Mouse (Mus musculus) kidney, postnatal 0 days (tissue): ENCODE measurements around the gene Hdac5. TPM values are rescaled to one million over a fixed set of nuclear protein-coding genes. Genes with fewer than 3 reads are reported as not detected.

Experiments
- ATAC-seq: fragments of 200-750 bp; cut with Nextera tagmentation; replicated peaks from 2 replicates; pipeline ENCODE4 v1.8.0; 2017; ENCODE audit warnings: low read depth, moderate number of reproducible peaks, moderate TSS enrichment, moderate library complexity; ENCODE audit not compliant: low FRiP score
- DNase-seq: peaks from one replicate; pipeline ENCODE4 v3.0.0-alpha.2; 2016; ENCODE audit warnings: low spot score
- H3K27ac ChIP-seq: fragments of 300-500 bp; sonication (generic); 2 replicates; pipeline ENCODE4 v1.5.1; 2014; ENCODE audit warnings: mild to moderate bottlenecking
- H3K27me3 ChIP-seq: fragments of 300-500 bp; sonication (generic); 2 replicates; pipeline ENCODE4 v1.6.1; 2014; ENCODE audit warnings: low read length, mixed read lengths; ENCODE audit not compliant: insufficient read depth
- H3K36me3 ChIP-seq: fragments of 300-500 bp; sonication (generic); 2 replicates; pipeline ENCODE4 v1.6.1; 2014; ENCODE audit warnings: low read length, mixed read lengths; ENCODE audit not compliant: insufficient read depth
- H3K4me1 ChIP-seq: fragments of 300-500 bp; sonication (generic); replicated peaks from 2 replicates; pipeline ENCODE4 v1.6.1; 2014; ENCODE audit warnings: antibody characterized with exemption, low read length, mixed read lengths; ENCODE audit not compliant: insufficient read depth
- H3K4me2 ChIP-seq: fragments of 300-500 bp; sonication (generic); 2 replicates; pipeline ENCODE4 v1.6.1; 2014; ENCODE audit warnings: mild to moderate bottlenecking, low read length, moderate library complexity, mixed read lengths
- H3K4me3 ChIP-seq: fragments of 300-500 bp; sonication (generic); replicated peaks from 2 replicates; pipeline ENCODE4 v1.5.1; 2014; ENCODE audit warnings: low read depth, low read length
- H3K9ac ChIP-seq: fragments of 300-500 bp; sonication (generic); 2 replicates; pipeline ENCODE4 v1.6.1; 2014; ENCODE audit warnings: low read depth, low read length
- H3K9me3 ChIP-seq: fragments of 300-500 bp; sonication (generic); replicated peaks from 2 replicates; pipeline ENCODE4 v1.6.1; 2016; ENCODE audit warnings: low read length, inconsistent platforms, mixed read lengths
- CTCF ChIP-seq: IDR thresholded peaks from 2 replicates; pipeline ENCODE4 v1.5.1; 2016; ENCODE audit warnings: antibody characterized with exemption, low read depth, mild to moderate bottlenecking, moderate library complexity
- WGBS: fragments of 180-500 bp; shearing (Covaris S2); extraction: QIAGEN DNeasy Blood & Tissue Kit; methylation state at CpG from one replicate; pipeline ENCODE4 v1.1.7; 2014; 5-methylcytosine and 5-hydroxymethylcytosine counted together
- polyA plus RNA-seq: library from polyadenylated mRNA; unstranded; fragments of >200 nt; fragmentation: Nextera tagmentation; extraction: Ambion mirVana; gene quantifications from 2 replicates; pipeline ENCODE4 v1.2.1, GENCODE M21; 2015

The Hdac5 gene
- polyA plus RNA-seq, 1 experiment from 2014 or later = 39.3 TPM

DNA sequence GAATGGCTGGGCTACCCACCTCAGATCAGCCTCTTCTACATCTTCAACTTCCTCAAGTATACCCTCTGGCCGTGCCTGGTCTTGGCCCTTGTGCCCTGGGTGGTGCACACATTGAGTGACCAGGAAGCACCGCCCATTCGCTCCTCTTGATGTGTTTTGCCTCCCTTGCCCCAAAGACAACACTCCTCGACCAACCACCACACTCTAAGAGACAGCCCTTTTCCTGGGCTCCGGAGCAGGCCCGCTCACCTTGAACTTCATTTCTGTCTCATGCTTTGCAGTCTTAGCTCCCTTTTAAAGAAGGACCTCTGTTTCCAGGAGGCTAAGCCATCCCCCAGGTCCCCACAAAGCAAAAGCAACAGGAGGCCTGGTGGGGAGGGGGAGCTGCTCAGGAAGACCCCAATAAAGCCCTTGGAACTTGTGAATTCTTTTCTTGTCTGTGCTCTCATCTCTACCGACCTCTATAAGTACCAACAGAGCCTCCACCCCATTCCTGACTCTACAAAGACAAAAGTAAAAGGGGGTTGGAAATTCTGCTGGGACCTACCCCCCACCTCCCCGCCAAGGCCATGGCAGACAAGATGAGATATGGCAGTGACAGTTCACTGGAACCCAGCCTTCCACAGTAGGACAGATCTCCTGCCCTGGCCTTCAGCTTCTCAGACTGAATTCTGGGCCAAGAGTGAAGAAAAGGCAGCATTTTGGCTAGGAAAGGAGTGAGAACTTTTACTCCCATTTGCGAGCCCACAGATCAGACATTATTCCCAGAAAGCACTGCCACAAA, 36.1 kb downstream of the Hdac5 start:
- no peak for TF ChIP-seq CTCF
- Histone ChIP-seq H3K9me3 (no peaks in the 10 kb centered on the region), H3K4me1 (peaks cover 12% of the 10 kb centered on the region; the same call in 1 of the 2 replicates), H3K4me3 (no peak overlapping the region), H3K36me3 (peaks cover 36% of the 10 kb centered on the region), H3K4me2 (no peak overlapping the region), H3K27ac (no peak overlapping the region), H3K27me3 (no peaks in the 10 kb centered on the region), H3K9ac (no peak overlapping the region)
- no peak for ATAC-seq
- WGBS = 74% methylated on average over 9 of the region's 9 CpGs
- no peak for DNase-seq

DNA sequence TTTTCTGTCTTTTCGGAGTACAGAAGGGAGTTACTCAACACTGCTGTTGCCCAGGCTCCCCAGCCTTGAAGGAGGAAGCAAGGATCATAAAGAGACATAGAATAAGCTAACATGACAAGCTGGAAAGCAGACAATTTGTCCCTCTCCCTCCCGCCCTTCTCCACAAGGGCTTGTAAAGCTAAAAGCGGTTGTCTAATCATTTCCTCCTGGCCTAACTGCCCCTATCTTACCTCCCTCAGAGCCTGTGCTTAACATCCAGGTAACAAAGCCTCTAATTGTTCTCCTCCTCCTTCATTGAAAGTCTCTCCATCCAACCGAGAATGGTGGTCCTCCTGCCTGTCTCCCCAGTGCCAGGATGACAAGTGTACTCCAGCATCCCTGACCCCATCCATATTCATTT, 39.1 kb downstream of the Hdac5 start:
- Histone ChIP-seq H3K27me3 (no peaks in the 10 kb centered on the region), H3K4me3 (no peak overlapping the region), H3K4me2 (peak overlapping the region; percentile 86), H3K9me3 (no peaks in the 10 kb centered on the region), H3K36me3 (peaks cover 15% of the 10 kb centered on the region), H3K27ac (no peak overlapping the region), H3K9ac (peak overlapping the region; percentile 69; the same call in 1 of the 2 replicates), H3K4me1 (peaks cover 15% of the 10 kb centered on the region; the same call in 1 of the 2 replicates)
- DNase-seq (no peak), ATAC-seq (no peak)
- 46% methylated on average over 4 of the region's 4 CpGs for WGBS
- no peak for TF ChIP-seq CTCF

- DNase-seq = peak; percentile 95
- Histone ChIP-seq H3K4me2 (peak within 1 kb of the TSS; percentile 86), H3K9me3 (no peaks in the 10 kb centered on the region), H3K9ac (peak within 1 kb of the TSS; percentile 69), H3K27ac (peak within 1 kb of the TSS; percentile 75), H3K36me3 (peaks cover 6% of the 10 kb centered on the region; the same call in 1 of the 2 replicates), H3K27me3 (no peaks in the 10 kb centered on the region), H3K4me1 (peaks cover 16% of the 10 kb centered on the region; the same call in 1 of the 2 replicates), H3K4me3 (peak within 1 kb of the TSS; percentile 61)
- ATAC-seq = peak; percentile 85
- 1% methylated on average over 50 of the region's 50 CpGs for WGBS
- no peak for TF ChIP-seq CTCF
Measured at GRCm38 (mm10) chr11:102189461-102190436, 40.2 kb downstream of the Hdac5 start, which contains the start of gene G6pc3. TSS of gene G6pc3 (plus strand) at chr11:102189620.

DNA sequence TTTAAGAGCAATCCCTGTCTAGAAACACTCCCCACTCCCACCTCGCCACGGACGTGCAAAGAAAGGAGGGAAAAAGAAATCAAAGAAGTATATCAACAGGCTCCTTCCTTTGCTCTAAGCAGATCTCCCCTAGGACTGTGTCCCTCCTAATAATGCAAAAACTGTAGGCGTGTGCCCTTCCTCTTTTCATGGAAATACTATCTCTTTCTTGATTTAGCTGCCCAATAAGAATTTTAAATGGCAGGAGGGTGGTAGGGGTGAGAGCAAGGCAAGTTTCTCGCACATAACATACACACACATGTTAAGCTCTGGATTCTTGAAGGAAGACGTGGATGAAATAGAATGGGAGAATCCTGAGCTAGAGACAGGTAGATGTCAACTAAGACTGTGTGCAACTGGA, 41.0 kb downstream of the Hdac5 start:
- Histone ChIP-seq H3K9me3 (no peaks in the 10 kb centered on the region), H3K9ac (no peak overlapping the region), H3K4me1 (peaks cover 16% of the 10 kb centered on the region; the same call in 1 of the 2 replicates), H3K27me3 (no peaks in the 10 kb centered on the region), H3K27ac (peak overlapping the region; percentile 42; the same call in 1 of the 2 replicates), H3K4me3 (peak overlapping the region; percentile 61), H3K4me2 (peak overlapping the region; percentile 86), H3K36me3 (peaks cover 6% of the 10 kb centered on the region; the same call in 1 of the 2 replicates)
- DNase-seq (no peak), ATAC-seq (no peak)
- TF ChIP-seq CTCF = no peak
- WGBS = 66% methylated on average over 6 of the region's 6 CpGs

- ATAC-seq (no peak), DNase-seq (no peak)
- Histone ChIP-seq H3K27ac (no peak overlapping the region), H3K4me1 (peaks cover 16% of the 10 kb centered on the region; the same call in 1 of the 2 replicates), H3K4me2 (no peak overlapping the region), H3K9ac (no peak overlapping the region), H3K9me3 (no peaks in the 10 kb centered on the region), H3K36me3 (no peaks in the 10 kb centered on the region), H3K27me3 (no peaks in the 10 kb centered on the region), H3K4me3 (no peak overlapping the region)
- TF ChIP-seq CTCF = no peak
- 71% methylated on average over 1 of the region's 1 CpGs for WGBS
Measured at GRCm38 (mm10) chr11:102186235-102186634, 43.7 kb downstream of the Hdac5 start.

GRCm38 (mm10) chr11:102185677-102186076, 44.3 kb downstream of the Hdac5 start:
- Histone ChIP-seq H3K4me3 (peak overlapping the region; percentile 87), H3K27ac (peak overlapping the region; percentile 93), H3K27me3 (no peaks in the 10 kb centered on the region), H3K4me1 (peaks cover 12% of the 10 kb centered on the region; the same call in 1 of the 2 replicates), H3K36me3 (no peaks in the 10 kb centered on the region), H3K4me2 (peak overlapping the region; percentile 82), H3K9ac (peak overlapping the region; percentile 89; the same call in 1 of the 2 replicates), H3K9me3 (no peaks in the 10 kb centered on the region)
- whole genome bisulfite sequencing = 45% methylated on average over 3 of the region's 3 CpGs
- ATAC-seq (no peak), DNase-seq (no peak)
- no peak for TF ChIP-seq CTCF
